Mouse (Mus musculus) MEL (cell line): ENCODE measurements around the gene Zfp418.

Experiments
- CHD1 ChIP-seq: IDR thresholded peaks from 2 replicates; pipeline ENCODE4 v1.6.1; 2012; ENCODE audit warnings: low read depth, mild to moderate bottlenecking, inconsistent platforms, low read length, improper control_type of control experiment
- CTCF ChIP-seq, 3 experiments: IDR thresholded peaks in 2 of 3; conservative IDR thresholded peaks in 1 of 3; 2 replicates each; pipeline ENCODE4 v1.5.1; 2011 to 2012; ENCODE audit warnings: low read length in 3 of 3, low read depth in 2 of 3, mild to moderate bottlenecking in 2 of 3, improper control_type of control experiment in 1 of 3, inconsistent platforms in 1 of 3, mixed read lengths in 1 of 3, moderate library complexity in 1 of 3; ENCODE audit not compliant: control insufficient read depth in 1 of 3, insufficient read depth in 1 of 3, poor library complexity in 1 of 3, severe bottlenecking in 1 of 3
- E2F4 ChIP-seq: IDR thresholded peaks from 2 replicates; pipeline ENCODE4 v1.6.1; 2011; ENCODE audit warnings: low read depth, low read length, improper control_type of control experiment, borderline replicate concordance
- ELF1 ChIP-seq: IDR thresholded peaks from 2 replicates; pipeline ENCODE4 v1.6.1; 2014; ENCODE audit warnings: low read depth, mild to moderate bottlenecking, inconsistent platforms, low read length, improper control_type of control experiment, moderate library complexity
- GATA1 ChIP-seq: IDR thresholded peaks from 2 replicates; pipeline ENCODE4 v1.6.1; 2011; ENCODE audit warnings: low read depth, low read length, improper control_type of control experiment
- JUND ChIP-seq: IDR thresholded peaks from 2 replicates; pipeline ENCODE4 v1.6.1; 2011; ENCODE audit warnings: low read depth, mild to moderate bottlenecking, improper control_type of control experiment, low read length
- MAFK ChIP-seq: IDR thresholded peaks from 2 replicates; pipeline ENCODE4 v1.6.1; 2011; ENCODE audit warnings: low read depth, mild to moderate bottlenecking, low read length, improper control_type of control experiment, borderline replicate concordance
- MAX ChIP-seq: IDR thresholded peaks from 2 replicates; pipeline ENCODE4 v1.6.1; 2011; ENCODE audit warnings: low read length, improper control_type of control experiment
- MEF2A ChIP-seq: IDR thresholded peaks from 2 replicates; pipeline ENCODE4 v1.6.1; 2014; ENCODE audit warnings: low read depth, mild to moderate bottlenecking, inconsistent platforms, low read length, improper control_type of control experiment; ENCODE audit not compliant: poor library complexity, insufficient replicate concordance, severe bottlenecking; ENCODE audit errors: extremely low read depth
- MXI1 ChIP-seq: IDR thresholded peaks from 2 replicates; pipeline ENCODE4 v1.6.1; 2011; ENCODE audit warnings: mild to moderate bottlenecking, low read depth, low read length, improper control_type of control experiment
- POLR2A ChIP-seq, 2 experiments: IDR thresholded peaks; 2 replicates each; pipeline ENCODE4 v1.6.1; 2011 to 2012; ENCODE audit warnings: low read length in 2 of 2, mild to moderate bottlenecking in 2 of 2, control low read depth in 1 of 2, improper control_type of control experiment in 1 of 2, low read depth in 1 of 2, moderate library complexity in 1 of 2; ENCODE audit not compliant: control insufficient read depth in 1 of 2, insufficient read depth in 1 of 2, poor library complexity in 1 of 2
- TBP ChIP-seq: IDR thresholded peaks from 2 replicates; pipeline ENCODE4 v1.8.0; 2011; ENCODE audit warnings: low read depth, low read length, improper control_type of control experiment
- TCF12 ChIP-seq: IDR thresholded peaks from 2 replicates; pipeline ENCODE4 v1.6.1; 2014; ENCODE audit warnings: low read depth, mild to moderate bottlenecking, inconsistent platforms, low read length, improper control_type of control experiment, moderate library complexity
- USF1 ChIP-seq: IDR thresholded peaks from 2 replicates; pipeline ENCODE4 v1.6.1; 2014; ENCODE audit warnings: low read depth, mild to moderate bottlenecking, inconsistent platforms, low read length, improper control_type of control experiment, moderate library complexity

GRCm38 (mm10) chr7:7136379-7136866, 34.7 kb upstream of the Zfp418 start, which contains the start of gene Zfp773:
- TF ChIP-seq CTCF (IDR thresholded peaks at IDR 0.05 in 2 of 3, conservative IDR thresholded peaks at IDR 0.05 in 1 of 3; ENCODE audit: control insufficient read depth in 1 of 3, insufficient read depth in 1 of 3, low read depth in 2 of 3, low read length in 3 of 3, poor library complexity in 1 of 3, severe bottlenecking in 1 of 3) = no peak
- TF ChIP-seq MAX = no peak
- TF ChIP-seq MEF2A = no peak
- TF ChIP-seq MXI1 = no peak
- no peak for TF ChIP-seq GATA1
- no peak for TF ChIP-seq ELF1
- no peak for TF ChIP-seq POLR2A (IDR thresholded peaks at IDR 0.05; ENCODE audit: control insufficient read depth in 1 of 2, insufficient read depth in 1 of 2, low read depth in 1 of 2, low read length in 2 of 2, poor library complexity in 1 of 2)
- TF ChIP-seq USF1 = no peak
- TF ChIP-seq MAFK = no peak
- no peak for TF ChIP-seq E2F4
- TF ChIP-seq TBP = no peak
- no peak for TF ChIP-seq TCF12
- no peak for TF ChIP-seq JUND
- TF ChIP-seq CHD1 = no peak
